Mouse (Mus musculus) olfactory bulb, adult 2 months (tissue): ENCODE data around the gene Mmp2.

Experiments used
- CTCF ChIP-seq: fragments of 200-500 bp; IDR thresholded peaks from 2 replicates; pipeline ENCODE4 v1.5.1; 2012; ENCODE audit warnings: low read depth, mild to moderate bottlenecking, low read length, moderate library complexity; ENCODE audit not compliant: insufficient read depth
- POLR2A ChIP-seq: fragments of 200-500 bp; IDR thresholded peaks from 2 replicates; pipeline ENCODE4 v1.6.1; 2012; ENCODE audit warnings: mild to moderate bottlenecking, low read depth, low read length, moderate library complexity; ENCODE audit not compliant: insufficient read depth

GRCm38 (mm10) chr8:92839876-92840275 lies 12.8 kb downstream of the Mmp2 start:
- TF ChIP-seq CTCF (no peak), POLR2A (no peak)
